In the genomic region with DNA sequence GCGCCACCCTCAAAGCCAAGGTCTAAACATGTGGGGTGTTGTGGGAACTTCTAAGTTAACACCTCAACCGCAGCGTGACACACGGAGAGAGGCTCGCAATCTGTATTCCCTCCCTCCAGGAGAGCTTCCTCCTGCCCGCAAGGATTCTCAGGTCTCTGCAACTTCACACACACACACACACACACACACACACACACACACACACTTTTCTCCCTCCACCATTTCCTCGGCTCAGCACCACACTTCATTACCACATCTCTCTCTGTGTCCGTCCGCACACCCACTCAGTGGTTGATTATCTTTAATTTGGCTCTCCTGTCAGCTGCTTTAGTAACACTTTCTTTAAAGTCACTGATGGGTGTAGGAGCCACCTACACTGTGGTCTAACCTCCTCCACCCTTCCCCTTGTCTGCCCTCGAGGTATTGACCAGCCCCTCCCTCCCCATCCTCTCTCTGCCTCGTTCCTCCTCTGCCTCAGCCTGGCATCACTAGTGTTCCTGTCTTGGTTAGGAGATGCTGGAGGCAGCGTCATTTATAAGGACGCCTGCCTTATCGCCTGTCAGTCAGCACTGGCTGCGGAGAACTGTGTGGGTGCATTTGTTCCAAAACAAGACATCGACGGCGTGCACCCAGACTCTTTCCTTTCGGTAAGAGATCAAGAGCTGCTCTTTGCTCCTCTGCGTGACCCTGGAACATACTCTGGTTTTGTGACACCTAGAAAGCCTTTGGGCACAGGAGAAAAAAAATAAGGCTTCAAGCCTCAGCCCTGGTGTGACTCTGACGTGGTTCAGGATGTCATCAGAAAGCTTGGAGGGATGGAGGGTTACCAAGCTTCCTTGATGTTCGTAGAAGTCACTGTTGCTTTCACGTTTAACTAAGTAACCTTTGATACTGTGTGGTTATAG, we compare ENCODE assay signal across 12 mouse cellular contexts. TPM values are rescaled to one million over a fixed set of nuclear protein-coding genes. Genes with fewer than 3 reads are reported as not detected.
DNase-seq lines count a peak whose midpoint lies in the region; ATAC-seq lines count a peak whose summit lies in the region.
"Had no signal": no experiment of that assay in that cellular context is flagged by ENCODE, and none has a peak within 500 bp of the region (broad histone marks: within the 10 kb centered on the region; RNA-seq: fewer than 3 reads in every experiment).

No protein-coding gene starts in this region.

- no peak for ATAC-seq in heart, embryonic 13.5 days (ENCODE audit: extremely low read depth, insufficient number of reproducible peaks, low FRiP score, low TSS enrichment)
- ATAC-seq in common myeloid progenitor, adult 5-6 weeks (replicated peaks; ENCODE audit: low read depth, poor library complexity, severe bottlenecking), result peak; percentile 40
- no peak for ATAC-seq in midbrain, embryonic 13.5 days
- ATAC-seq: forebrain, embryonic 15.5 days had no signal

- H3K9me3 ChIP-seq in heart, embryonic 13.5 days, result no peaks in the 10 kb centered on the region
- H3K9me3 ChIP-seq in midbrain, embryonic 13.5 days, result no peaks in the 10 kb centered on the region
- H3K9me3 ChIP-seq: embryonic facial prominence, embryonic 10.5 days; forebrain, embryonic 15.5 days; hindbrain, embryonic 12.5 days had no signal

- H3K27ac ChIP-seq in heart, embryonic 13.5 days (replicated peaks), result 0 out of 2 replicates have a peak overlapping the region, but pooled peaks have one; percentile 21
- no peak overlapping the region for H3K27ac ChIP-seq in midbrain, embryonic 13.5 days
- H3K27ac ChIP-seq: embryonic facial prominence, embryonic 10.5 days; hindbrain, embryonic 12.5 days; layer of hippocampus, adult 2 months had no signal

- H3K4me1 ChIP-seq in heart, embryonic 13.5 days, result peaks cover 53% of the 10 kb centered on the region
- no peaks in the 10 kb centered on the region for H3K4me1 ChIP-seq in midbrain, embryonic 13.5 days (replicated peaks)
- H3K4me1 ChIP-seq: hindbrain, embryonic 12.5 days had no signal

- H3K4me2 ChIP-seq in heart, embryonic 13.5 days, result peak overlapping the region; percentile 54
- no peak overlapping the region for H3K4me2 ChIP-seq in midbrain, embryonic 13.5 days (replicated peaks)
- H3K4me2 ChIP-seq: forebrain, embryonic 15.5 days; hindbrain, embryonic 12.5 days had no signal

- 0 out of 2 replicates have a peak overlapping the region, but pooled peaks have one; percentile 34 for H3K9ac ChIP-seq in heart, embryonic 13.5 days
- H3K9ac ChIP-seq in midbrain, embryonic 13.5 days (replicated peaks), result no peak overlapping the region
- H3K9ac ChIP-seq: forebrain, embryonic 15.5 days; hindbrain, embryonic 12.5 days had no signal

- no peak for DNase-seq in heart, adult 8-10 months (ENCODE audit: low spot score)
- peak; percentile 95 for DNase-seq in CD4-positive helper T cell, adult 2 months (ENCODE audit: low read depth, low spot score)
- DNase-seq in naive thymus-derived CD4-positive, alpha-beta T cell, adult 2 months (ENCODE audit: low read depth), result peak; percentile 96
- no peak for DNase-seq in layer of hippocampus, postnatal 10 days (ENCODE audit: low spot score in 2 of 2)
- DNase-seq in frontal cortex, postnatal 14 days (ENCODE audit: low spot score in 2 of 2), result no peak

- H3K36me3 ChIP-seq in heart, embryonic 13.5 days, result no peaks in the 10 kb centered on the region
- H3K36me3 ChIP-seq in midbrain, embryonic 13.5 days, result no peaks in the 10 kb centered on the region
- H3K36me3 ChIP-seq: embryonic facial prominence, embryonic 10.5 days; forebrain, embryonic 15.5 days; hindbrain, embryonic 12.5 days had no signal

- H3K27me3 ChIP-seq in heart, embryonic 13.5 days (replicated peaks), result peaks cover 6% of the 10 kb centered on the region; the same call in 1 of the 2 replicates
- H3K27me3 ChIP-seq in midbrain, embryonic 13.5 days, result no peaks in the 10 kb centered on the region
- H3K27me3 ChIP-seq: forebrain, embryonic 15.5 days; hindbrain, embryonic 12.5 days had no signal

- no peak overlapping the region for H3K4me3 ChIP-seq in heart, embryonic 13.5 days
- no peak overlapping the region for H3K4me3 ChIP-seq in midbrain, embryonic 13.5 days (replicated peaks)
- H3K4me3 ChIP-seq: embryonic facial prominence, embryonic 10.5 days; forebrain, embryonic 15.5 days; hindbrain, embryonic 12.5 days; layer of hippocampus, adult 2 months had no signal

- 29% methylated on average over 23 of the region's 23 CpGs for WGBS in heart, embryonic 13.5 days
- 81% methylated on average over 23 of the region's 23 CpGs for WGBS in midbrain, embryonic 13.5 days

RNA-seq across cellular contexts. Expression of gene Ifngr2, which starts 13.5 kb away (rescaled TPM):
- polyA plus RNA-seq in heart, embryonic 13.5 days (2015; fragmentation: Nextera tagmentation; extraction: Ambion mirVana), result 103 and 108 TPM in 2 replicates
- 100 to 1,000 TPM; 122 to 145 (median 132) TPM for total RNA-seq in heart, adult 8-10 months (2022)
- 6.1 and 6.7 TPM in 2 replicates for total RNA-seq in common myeloid progenitor, adult 5-6 weeks (2017)
- 100 to 1,000 TPM in 1 of 2 experiments, 10 to 100 TPM in 1; 73.3 to 106 TPM for total RNA-seq in layer of hippocampus, postnatal 10 days (2021)
- polyA plus RNA-seq in midbrain, embryonic 13.5 days (2015; fragmentation: Nextera tagmentation; extraction: Ambion mirVana), result 57.6 and 63.5 TPM in 2 replicates

RNA-seq across cellular contexts. Expression of gene Ifnar1, which starts 48.3 kb away (rescaled TPM):
- 33.1 and 37.9 TPM in 2 replicates for polyA plus RNA-seq in heart, embryonic 13.5 days (2015; fragmentation: Nextera tagmentation; extraction: Ambion mirVana)
- 10 to 100 TPM; 18.7 to 28.6 (median 22.0) TPM for total RNA-seq in heart, adult 8-10 months (2022)
- total RNA-seq in common myeloid progenitor, adult 5-6 weeks (2017), result 34.6 and 43.3 TPM in 2 replicates
- 10 to 100 TPM; 63.7 to 70.6 TPM for total RNA-seq in layer of hippocampus, postnatal 10 days (2021)
- polyA plus RNA-seq in midbrain, embryonic 13.5 days (2015; fragmentation: Nextera tagmentation; extraction: Ambion mirVana), result 54.7 and 55.2 TPM in 2 replicates

Comparison
In these comparisons a context has a peak if more than half of its experiments do, and no peak if none do; other contexts are left out.
1. DNase-seq: peak in CD4-positive helper T cell, adult 2 months (single experiment) and naive thymus-derived CD4-positive, alpha-beta T cell, adult 2 months (single experiment); none in heart, adult 8-10 months (single experiment), layer of hippocampus, postnatal 10 days (0 of 2) and frontal cortex, postnatal 14 days (0 of 2).